Mouse (Mus musculus) cerebral cortex, adult 2 months (tissue): ENCODE measurements around the gene Polr2l.

ENCODE experiments used
- WGBS: fragments of 180-500 bp; shearing (Covaris S2); methylation state at CpG from one replicate; pipeline ENCODE4 v1.1.7; 2018; 5-methylcytosine and 5-hydroxymethylcytosine counted together

Polr2l gene

GRCm38 (mm10) chr7:141484186-141485120 lies 9.5 kb upstream of the Polr2l start:
- 86% methylated on average over 5 of the region's 5 CpGs for WGBS

GRCm38 (mm10) chr7:141483114-141483653 lies 8.3 kb upstream of the Polr2l start:
- WGBS: 70% methylated on average over 6 of the region's 6 CpGs

- 26% methylated on average over 11 of the region's 11 CpGs for WGBS
These were observed 7.6 kb upstream of the Polr2l start for GRCm38 (mm10) chr7:141482531-141483024.

GRCm38 (mm10) chr7:141481498-141482401 lies 6.8 kb upstream of the Polr2l start:
- WGBS: 3% methylated on average over 81 of the region's 81 CpGs

GRCm38 (mm10) chr7:141480842-141481497 lies 6.0 kb upstream of the Polr2l start:
- 9% methylated on average over 10 of the region's 10 CpGs for WGBS

- whole genome bisulfite sequencing: 74% methylated on average over 5 of the region's 5 CpGs
These were observed 3.4 kb upstream of the Polr2l start for GRCm38 (mm10) chr7:141478270-141478748.

GRCm38 (mm10) chr7:141477578-141478269 lies 2.8 kb upstream of the Polr2l start:
- WGBS: 55% methylated on average over 4 of the region's 4 CpGs

- 21% methylated on average over 7 of the region's 7 CpGs for whole genome bisulfite sequencing
These were observed 2.0 kb upstream of the Polr2l start for GRCm38 (mm10) chr7:141476981-141477370.

- WGBS: 3% methylated on average over 17 of the region's 17 CpGs
These were observed 1.5 kb upstream of the Polr2l start for GRCm38 (mm10) chr7:141476226-141476980.

GRCm38 (mm10) chr7:141475805-141476158 lies 850 bp upstream of the Polr2l start:
- 3% methylated on average over 12 of the region's 12 CpGs for WGBS

- WGBS: 8% methylated on average over 5 of the region's 5 CpGs
These were observed 772 bp downstream of the Polr2l start for GRCm38 (mm10) chr7:141474160-141474559.

GRCm38 (mm10) chr7:141472763-141473162 lies 2.2 kb downstream of the Polr2l start:
- WGBS: 84% methylated on average over 6 of the region's 6 CpGs

GRCm38 (mm10) chr7:141472226-141472625 lies 2.7 kb downstream of the Polr2l start:
- 80% methylated on average over 6 of the region's 6 CpGs for WGBS

- WGBS: 74% methylated on average over 1 of the region's 1 CpGs
These were observed 3.7 kb downstream of the Polr2l start for GRCm38 (mm10) chr7:141471236-141471635.

GRCm38 (mm10) chr7:141470637-141470944 lies 4.3 kb downstream of the Polr2l start:
- WGBS: 89% methylated on average over 10 of the region's 10 CpGs

- WGBS: 91% methylated on average over 18 of the region's 18 CpGs
These were observed 4.9 kb downstream of the Polr2l start for GRCm38 (mm10) chr7:141469901-141470636.

- WGBS: 75% methylated on average over 6 of the region's 6 CpGs
These were observed 5.6 kb downstream of the Polr2l start for GRCm38 (mm10) chr7:141469352-141469751.

- 8% methylated on average over 8 of the region's 8 CpGs for WGBS
These were observed 6.3 kb downstream of the Polr2l start for GRCm38 (mm10) chr7:141468522-141469211.

- 34% methylated on average over 5 of the region's 5 CpGs for WGBS
These were observed 6.8 kb downstream of the Polr2l start for GRCm38 (mm10) chr7:141468164-141468521.
